Mouse (Mus musculus): ENCODE results near the gene Inpp5k. TPM values are rescaled to one million over a fixed set of nuclear protein-coding genes. Genes with fewer than 3 reads are reported as not detected.

Inpp5k gene
- total RNA-seq, 2 experiments from 2014 or later: 41.0 to 42.7 TPM

DNA sequence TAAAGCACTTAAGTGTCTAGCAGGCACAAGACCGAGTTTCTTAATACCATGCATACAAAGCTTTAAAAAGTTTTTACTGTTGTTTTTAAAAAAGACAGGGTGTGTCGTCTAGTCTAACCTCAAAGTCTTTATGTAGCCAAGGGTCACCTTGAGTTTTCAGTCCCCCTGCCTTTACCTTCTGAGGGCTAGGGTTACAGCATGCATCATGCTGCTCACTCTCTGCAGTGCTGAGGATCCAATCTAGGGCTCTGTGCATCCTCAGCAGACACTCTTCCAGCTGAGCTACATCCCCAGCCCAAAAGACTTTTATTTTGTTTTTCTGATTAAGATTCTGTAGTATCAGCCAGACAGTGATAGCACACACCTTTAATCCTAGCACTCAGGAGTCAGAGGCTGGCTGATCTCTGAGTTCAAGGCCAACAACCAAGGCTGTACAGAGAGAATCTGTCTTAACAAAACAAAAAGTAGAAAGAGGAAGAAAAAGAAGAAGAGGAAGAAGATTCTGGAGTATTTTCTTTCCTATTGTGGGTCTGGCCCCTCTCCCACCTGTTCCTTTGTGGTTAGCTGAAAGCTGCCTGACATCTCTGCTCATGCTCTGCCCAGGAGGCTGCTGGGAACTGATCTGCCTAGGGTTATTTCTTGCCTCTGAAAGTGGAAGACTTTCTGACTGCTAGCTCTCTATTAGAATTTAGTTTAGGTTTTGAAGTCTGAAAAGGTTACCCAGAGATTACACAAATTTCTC, 8.0 kb upstream of the Inpp5k start:
- no peak for TF ChIP-seq CTCF (IDR thresholded peaks at IDR 0.05)
- intact Hi-C loops (cut with DNase I): no loop called here
- no peak for DNase-seq (ENCODE audit: extremely low spot score in 1 of 2, low spot score in 2 of 2)
- no peak overlapping the region for H3K27ac ChIP-seq
- H3K4me3 ChIP-seq: no peak overlapping the region

- TF ChIP-seq CTCF (IDR thresholded peaks at IDR 0.05): no peak
- Histone ChIP-seq H3K4me3 (no peak overlapping the region), H3K27ac (peak overlapping the region; percentile 65)
- intact Hi-C loops (cut with DNase I): no loop called here
- no peak for DNase-seq (ENCODE audit: extremely low spot score in 1 of 2, low spot score in 2 of 2)
These were observed 6.7 kb upstream of the Inpp5k start for GRCm38 (mm10) chr11:75624102-75624554.

DNA sequence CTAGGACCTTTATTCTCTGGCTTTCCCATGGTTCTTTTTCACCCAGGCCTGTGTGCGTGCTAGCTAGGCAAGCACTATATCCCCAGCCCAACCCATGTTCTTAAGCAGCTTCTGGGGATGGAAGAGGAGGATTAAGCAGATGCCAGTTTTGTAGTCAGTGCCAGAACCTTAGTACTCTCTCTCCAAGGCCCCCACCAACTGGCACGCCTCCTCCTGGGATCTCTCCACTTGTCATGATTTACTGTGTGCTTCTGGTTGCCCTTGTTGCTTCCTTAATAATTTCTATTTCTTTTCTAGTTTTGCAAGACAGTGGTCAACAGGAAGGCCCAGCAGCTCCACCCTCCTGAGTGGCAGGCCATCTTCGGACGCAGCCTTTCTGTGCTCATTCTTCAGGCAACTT, 5.0 kb upstream of the Inpp5k start:
- no peak overlapping the region for H3K4me3 ChIP-seq
- peak overlapping the region; percentile 65 for H3K27ac ChIP-seq
- TF ChIP-seq CTCF (IDR thresholded peaks at IDR 0.05): no peak
- DNase-seq (ENCODE audit: extremely low spot score in 1 of 2, low spot score in 2 of 2): no peak
- intact Hi-C loops (cut with DNase I): no loop called here

DNA sequence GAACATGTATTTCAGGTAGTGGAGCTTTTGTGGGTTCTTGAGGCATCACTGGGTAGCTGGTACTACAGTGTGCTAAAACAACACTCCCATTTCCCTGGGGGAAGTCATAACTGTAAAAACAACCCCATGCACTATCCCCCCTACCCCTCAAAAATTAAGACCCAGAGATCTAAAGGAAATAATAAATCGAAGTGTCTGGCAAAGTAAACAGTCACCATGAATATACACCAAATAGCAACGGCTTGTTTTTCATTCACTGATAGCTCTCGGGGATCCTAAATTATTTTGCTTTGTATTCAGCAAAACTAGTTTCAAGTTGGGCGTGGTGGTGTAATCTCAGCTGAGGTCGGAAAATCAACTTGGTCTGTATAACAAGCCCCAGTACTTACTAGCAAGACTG, 690 bp upstream of the Inpp5k start:
- Histone ChIP-seq H3K4me3 (peak overlapping the region; percentile 91), H3K27ac (peak overlapping the region; percentile 93)
- TF ChIP-seq CTCF (IDR thresholded peaks at IDR 0.05): no peak
- intact Hi-C loops (cut with DNase I): loop anchor here (2.0 kb wide), 1 partner anchor 49 kb away; the partner anchor contains the start of gene Crk
- no peak for DNase-seq (ENCODE audit: extremely low spot score in 1 of 2, low spot score in 2 of 2)

GRCm38 (mm10) chr11:75631561-75632225, 905 bp downstream of the Inpp5k start:
- intact Hi-C loops (cut with DNase I): loop anchor here (2.0 kb wide), 1 partner anchor 47 kb away; the partner anchor contains the start of gene Crk
- peak overlapping the region; percentile 62; the same call in 1 of the 2 replicates for H3K27ac ChIP-seq
- H3K4me3 ChIP-seq: peak overlapping the region; percentile 91
- TF ChIP-seq CTCF (IDR thresholded peaks at IDR 0.05): peak; percentile 62
- DNase-seq (ENCODE audit: extremely low spot score in 1 of 2, low spot score in 2 of 2): no peak

GRCm38 (mm10) chr11:75632921-75633320, 2.1 kb downstream of the Inpp5k start:
- Histone ChIP-seq H3K27ac (no peak overlapping the region), H3K4me3 (no peak overlapping the region)
- intact Hi-C loops (cut with DNase I): no loop called here
- DNase-seq (ENCODE audit: extremely low spot score in 1 of 2, low spot score in 2 of 2): no peak
- TF ChIP-seq CTCF (IDR thresholded peaks at IDR 0.05): no peak

- intact Hi-C loops (cut with DNase I): no loop called here
These were observed 4.0 kb downstream of the Inpp5k start for GRCm38 (mm10) chr11:75634801-75635200.

DNA sequence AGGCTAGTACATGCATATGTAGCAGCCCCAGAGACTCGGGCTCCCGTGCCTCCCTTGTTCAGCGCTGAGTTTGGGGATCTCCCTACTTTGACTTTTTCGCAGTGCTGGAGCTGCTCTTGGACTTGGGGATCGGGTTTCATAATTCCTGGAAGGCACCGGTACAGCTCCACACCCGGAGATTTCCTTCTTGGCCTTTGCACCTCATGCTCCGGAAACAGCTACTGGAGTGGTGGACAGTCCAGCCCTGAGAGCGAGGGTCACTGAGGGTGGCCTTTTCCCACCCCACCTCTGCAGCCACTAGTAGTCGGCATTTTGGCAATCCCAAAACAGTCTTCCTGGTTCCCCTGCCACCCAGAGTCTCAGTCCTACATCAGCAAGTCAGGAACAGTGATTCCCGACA, 4.5 kb downstream of the Inpp5k start:
- H3K27ac ChIP-seq: no peak overlapping the region
- intact Hi-C loops (cut with DNase I): no loop called here
- H3K4me3 ChIP-seq: no peak overlapping the region
- no peak for DNase-seq (ENCODE audit: extremely low spot score in 1 of 2, low spot score in 2 of 2)
- TF ChIP-seq CTCF (IDR thresholded peaks at IDR 0.05): no peak

More at GRCm38 (mm10) chr11:75634801-75635200, 4.0 kb downstream of the Inpp5k start:
- no peak for TF ChIP-seq CTCF (IDR thresholded peaks at IDR 0.05)
- H3K27ac ChIP-seq: no peak overlapping the region
- no peak for DNase-seq (ENCODE audit: extremely low spot score in 1 of 2, low spot score in 2 of 2)
- no peak overlapping the region for H3K4me3 ChIP-seq

- no peak for DNase-seq (ENCODE audit: extremely low spot score in 1 of 2, low spot score in 2 of 2)
- Histone ChIP-seq H3K27ac (no peak overlapping the region), H3K4me3 (no peak overlapping the region)
- intact Hi-C loops (cut with DNase I): no loop called here
- TF ChIP-seq CTCF (IDR thresholded peaks at IDR 0.05): no peak
These were observed 12.5 kb downstream of the Inpp5k start for GRCm38 (mm10) chr11:75643323-75643722.

DNA sequence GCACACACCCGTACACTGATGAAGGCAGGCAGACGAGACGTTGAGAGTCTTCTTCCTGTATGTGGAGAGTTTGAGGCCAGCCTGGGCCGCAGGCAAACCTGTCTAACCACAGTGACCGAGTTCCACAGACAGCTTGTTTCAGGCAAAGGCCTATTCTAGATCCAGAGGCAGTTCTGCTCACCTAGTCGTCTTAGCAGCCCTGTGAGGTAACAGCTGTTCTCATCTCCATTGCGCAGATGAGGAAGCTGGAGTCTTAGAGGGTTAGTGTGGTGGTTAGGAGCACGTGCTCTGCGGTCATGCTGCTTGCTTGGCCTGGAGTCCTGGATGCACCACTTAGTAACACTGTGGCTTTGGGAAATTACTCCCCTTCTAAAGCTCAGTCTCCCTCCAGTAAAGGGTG, 13.9 kb downstream of the Inpp5k start:
- no peak overlapping the region for H3K4me3 ChIP-seq
- intact Hi-C loops (cut with DNase I): no loop called here
- no peak overlapping the region for H3K27ac ChIP-seq
- TF ChIP-seq CTCF (IDR thresholded peaks at IDR 0.05): no peak
- DNase-seq (ENCODE audit: extremely low spot score in 1 of 2, low spot score in 2 of 2): no peak

GRCm38 (mm10) chr11:75647681-75648211, 17.0 kb downstream of the Inpp5k start:
- DNase-seq (ENCODE audit: extremely low spot score in 1 of 2, low spot score in 2 of 2): peak in 1 of 2 experiments; percentile 30
- no peak for TF ChIP-seq CTCF (IDR thresholded peaks at IDR 0.05)
- H3K4me3 ChIP-seq: no peak overlapping the region
- intact Hi-C loops (cut with DNase I): no loop called here
- H3K27ac ChIP-seq: peak overlapping the region; percentile 70

- DNase-seq (ENCODE audit: extremely low spot score in 1 of 2, low spot score in 2 of 2): no peak
- Histone ChIP-seq H3K27ac (no peak overlapping the region; the same call in 1 of the 2 replicates), H3K4me3 (no peak overlapping the region)
- intact Hi-C loops (cut with DNase I): no loop called here
- no peak for TF ChIP-seq CTCF (IDR thresholded peaks at IDR 0.05)
These were observed 18.4 kb downstream of the Inpp5k start for GRCm38 (mm10) chr11:75649155-75649561.
